Mouse (Mus musculus): ENCODE results near the gene Fam118b. TPM values are rescaled to one million over a fixed set of nuclear protein-coding genes. Genes with fewer than 3 reads are reported as not detected.

Gene Fam118b
- polyA plus RNA-seq, 1 experiment from 2014 or later: 11.4 TPM

GRCm38 (mm10) chr9:35170071-35170470 is 97.5 kb downstream of the Fam118b start:
- Histone ChIP-seq H3K4me2 (no peak overlapping the region), H3K27ac (replicated peaks) (no peak overlapping the region), H3K36me3 (replicated peaks) (peaks cover 29% of the 10 kb centered on the region), H3K4me1 (replicated peaks) (peaks cover 37% of the 10 kb centered on the region), H3K27me3 (no peaks in the 10 kb centered on the region), H3K9ac (no peak overlapping the region), H3K4me3 (replicated peaks) (no peak overlapping the region), H3K9me3 (replicated peaks) (no peaks in the 10 kb centered on the region)
- WGBS (ENCODE audit: insufficient replicate concordance): 76% methylated on average over 7 of the region's 7 CpGs
- ATAC-seq (ENCODE audit: insufficient read depth): no peak

Other genes with a start within 250 kb of the Fam118b start
- gene St3gal4, start 148.5 kb downstream of the Fam118b start, polyA plus RNA-seq (2015; fragmentation: Nextera tagmentation; extraction: Ambion mirVana): 24.2 and 24.7 TPM in 2 replicates
- 49.2 and 50.0 TPM in 2 replicates for gene Dcps, start 91.7 kb downstream of the Fam118b start, polyA plus RNA-seq (2015; fragmentation: Nextera tagmentation; extraction: Ambion mirVana)
- gene Srpr, start 67.6 kb downstream of the Fam118b start, polyA plus RNA-seq (2015; fragmentation: Nextera tagmentation; extraction: Ambion mirVana): 52.7 and 53.6 TPM in 2 replicates
- gene Tirap, start 67.5 kb downstream of the Fam118b start, polyA plus RNA-seq (2015; fragmentation: Nextera tagmentation; extraction: Ambion mirVana): 9.0 and 9.1 TPM in 2 replicates
- 21.3 and 22.1 TPM in 2 replicates for gene Foxred1, start 56.8 kb downstream of the Fam118b start, polyA plus RNA-seq (2015; fragmentation: Nextera tagmentation; extraction: Ambion mirVana)
- gene Rpusd4, start 60 bp upstream of the Fam118b start, polyA plus RNA-seq (2015; fragmentation: Nextera tagmentation; extraction: Ambion mirVana): 11.5 and 11.7 TPM in 2 replicates
- 0.28 and 0.51 TPM in 2 replicates for gene Cdon, start 153.3 kb upstream of the Fam118b start, polyA plus RNA-seq (2015; fragmentation: Nextera tagmentation; extraction: Ambion mirVana)

Measured in liver, embryonic 15.5 days (tissue).